Mouse (Mus musculus) liver, embryonic 15.5 days (tissue): ENCODE data around the gene Mylk. TPM values are rescaled to one million over a fixed set of nuclear protein-coding genes. Genes with fewer than 3 reads are reported as not detected.

Source experiments
- ATAC-seq: fragments of 200-750 bp; cut with Nextera tagmentation; 2 replicates; pipeline ENCODE4 v1.8.0; 2017; ENCODE audit warnings: moderate number of reproducible peaks, mild to moderate bottlenecking, moderate library complexity; ENCODE audit not compliant: insufficient read depth
- H3K27ac ChIP-seq: fragments of 300-500 bp; sonication (generic); replicated peaks from 2 replicates; pipeline ENCODE4 v1.5.1; 2015; ENCODE audit warnings: mild to moderate bottlenecking, inconsistent platforms
- H3K27me3 ChIP-seq: fragments of 300-500 bp; sonication (generic); 2 replicates; pipeline ENCODE4 v1.6.1; 2015; ENCODE audit warnings: mild to moderate bottlenecking, inconsistent platforms
- H3K36me3 ChIP-seq: fragments of 300-500 bp; sonication (generic); replicated peaks from 2 replicates; pipeline ENCODE4 v1.6.1; 2015; ENCODE audit warnings: moderate library complexity, mild to moderate bottlenecking, inconsistent platforms
- H3K4me1 ChIP-seq: fragments of 300-500 bp; sonication (generic); replicated peaks from 2 replicates; pipeline ENCODE4 v1.6.1; 2015; ENCODE audit warnings: inconsistent platforms
- H3K4me2 ChIP-seq: fragments of 300-500 bp; sonication (generic); 2 replicates; pipeline ENCODE4 v1.6.1; 2015; ENCODE audit warnings: moderate library complexity, mild to moderate bottlenecking, inconsistent platforms
- H3K4me3 ChIP-seq: fragments of 300-500 bp; sonication (generic); replicated peaks from 2 replicates; pipeline ENCODE4 v1.5.1; 2015; ENCODE audit warnings: mild to moderate bottlenecking, inconsistent platforms
- H3K9ac ChIP-seq: fragments of 300-500 bp; sonication (generic); 2 replicates; pipeline ENCODE4 v1.6.1; 2015; ENCODE audit warnings: moderate library complexity, mild to moderate bottlenecking, inconsistent platforms
- H3K9me3 ChIP-seq: fragments of 300-500 bp; sonication (generic); replicated peaks from 2 replicates; pipeline ENCODE4 v1.6.1; 2016; ENCODE audit warnings: inconsistent platforms
- WGBS: fragments of 180-500 bp; shearing (Covaris S2); methylation state at CpG from one replicate; pipeline ENCODE4 v1.1.7; 2015; ENCODE audit warnings: mixed read lengths; ENCODE audit not compliant: insufficient replicate concordance; 5-methylcytosine and 5-hydroxymethylcytosine counted together
- polyA plus RNA-seq: library from polyadenylated mRNA; unstranded; fragments of >200 nt; fragmentation: Nextera tagmentation; extraction: Ambion mirVana; gene quantifications from 2 replicates; pipeline ENCODE4 v1.2.1, GENCODE M21; 2015

Mylk gene
- polyA plus RNA-seq, 1 experiment from 2014 or later: 4.4 TPM

DNA sequence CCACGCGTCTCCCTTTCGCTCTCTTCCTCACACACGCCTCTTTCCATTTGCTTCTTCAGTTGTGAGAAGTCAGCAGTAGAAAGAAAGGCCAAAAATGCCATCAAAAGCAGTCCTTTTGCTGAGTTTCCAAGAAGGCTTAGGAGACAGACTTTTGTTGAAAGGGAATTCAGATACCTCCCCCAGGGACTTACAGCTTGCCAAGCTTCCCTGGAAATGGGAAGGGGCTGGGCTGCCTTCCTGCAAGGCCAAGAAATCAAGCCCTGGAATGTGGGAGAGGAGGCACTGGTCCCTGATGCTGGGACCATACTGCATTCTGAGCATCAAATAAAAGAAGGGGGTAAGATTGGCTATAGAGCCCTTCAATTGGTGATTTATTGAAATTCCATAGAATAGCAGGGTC lies 159.9 kb downstream of the Mylk start:
- no peak overlapping the region for H3K4me2 ChIP-seq
- 84% methylated on average over 4 of the region's 4 CpGs for WGBS

GRCm38 (mm10) chr16:34909437-34909836 lies 164.4 kb downstream of the Mylk start:
- H3K9me3 ChIP-seq: no peaks in the 10 kb centered on the region
- H3K4me3 ChIP-seq: no peak overlapping the region
- H3K4me1 ChIP-seq: no peaks in the 10 kb centered on the region
- no peak for ATAC-seq
- no peak overlapping the region for H3K9ac ChIP-seq
- H3K36me3 ChIP-seq: no peaks in the 10 kb centered on the region
- 33% methylated on average over 6 of the region's 6 CpGs for WGBS
- no peak overlapping the region for H3K27ac ChIP-seq
- no peak overlapping the region for H3K4me2 ChIP-seq
- H3K27me3 ChIP-seq: no peaks in the 10 kb centered on the region

More for the DNA sequence above, 159.9 kb downstream of the Mylk start:
- H3K36me3 ChIP-seq: no peaks in the 10 kb centered on the region
- no peak for ATAC-seq
- H3K4me3 ChIP-seq: no peak overlapping the region
- H3K27me3 ChIP-seq: no peaks in the 10 kb centered on the region
- H3K9ac ChIP-seq: no peak overlapping the region
- H3K9me3 ChIP-seq: no peaks in the 10 kb centered on the region
- no peaks in the 10 kb centered on the region for H3K4me1 ChIP-seq
- H3K27ac ChIP-seq: no peak overlapping the region

DNA sequence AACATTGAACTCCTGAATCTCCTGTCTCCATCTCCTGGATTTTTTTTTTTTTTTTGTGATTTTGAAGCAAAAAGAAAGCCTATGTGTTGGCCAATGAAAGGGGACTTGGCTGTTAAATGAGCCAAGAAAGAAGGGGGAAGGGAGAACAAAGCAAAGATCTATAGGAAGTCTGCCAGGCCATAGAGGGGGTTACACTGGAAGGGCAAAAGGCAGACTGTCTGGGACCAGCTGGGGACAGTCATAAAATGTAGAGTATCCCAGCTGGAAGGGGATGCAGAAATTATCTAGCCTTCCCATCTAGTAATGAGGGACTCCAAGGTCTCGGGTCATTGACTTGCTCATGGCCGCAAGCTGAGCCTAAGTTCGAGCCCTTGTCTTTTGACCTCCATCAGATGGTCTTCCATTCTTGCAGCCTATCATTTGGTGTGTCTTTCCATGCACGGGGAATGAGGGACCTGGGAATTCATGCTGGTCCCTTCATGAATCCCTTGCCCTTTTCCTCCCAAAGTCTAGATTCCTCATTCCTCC lies 172.4 kb downstream of the Mylk start:
- no peaks in the 10 kb centered on the region for H3K4me1 ChIP-seq
- no peak for ATAC-seq
- no peak overlapping the region for H3K4me3 ChIP-seq
- H3K9me3 ChIP-seq: no peaks in the 10 kb centered on the region
- WGBS: 71% methylated on average over 4 of the region's 4 CpGs
- H3K9ac ChIP-seq: no peak overlapping the region
- no peaks in the 10 kb centered on the region for H3K36me3 ChIP-seq
- H3K4me2 ChIP-seq: no peak overlapping the region
- H3K27ac ChIP-seq: no peak overlapping the region
- no peaks in the 10 kb centered on the region for H3K27me3 ChIP-seq

DNA sequence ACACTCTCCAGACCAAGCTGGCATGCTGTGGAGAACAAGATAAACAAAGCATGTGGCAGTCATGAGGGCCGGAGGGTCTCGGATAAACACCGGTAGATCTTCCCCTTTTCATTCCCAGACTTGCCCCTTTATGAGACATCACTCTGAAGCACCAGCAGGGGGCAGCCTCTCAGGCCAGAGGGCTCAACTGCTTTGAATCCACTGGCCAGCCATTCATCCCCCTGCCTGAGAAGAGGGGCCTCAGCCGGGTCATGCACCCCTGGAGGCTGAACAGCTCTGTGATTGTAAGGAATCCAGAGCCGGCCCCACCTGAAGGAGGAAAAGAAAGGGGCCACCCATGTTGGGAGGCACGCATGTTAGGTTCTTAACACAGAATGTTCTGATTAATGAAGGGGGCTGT lies 175.2 kb downstream of the Mylk start:
- H3K4me3 ChIP-seq: no peak overlapping the region
- H3K36me3 ChIP-seq: no peaks in the 10 kb centered on the region
- 27% methylated on average over 6 of the region's 6 CpGs for WGBS
- H3K4me1 ChIP-seq: no peaks in the 10 kb centered on the region
- H3K27ac ChIP-seq: no peak overlapping the region
- H3K9me3 ChIP-seq: no peaks in the 10 kb centered on the region
- no peak overlapping the region for H3K9ac ChIP-seq
- no peaks in the 10 kb centered on the region for H3K27me3 ChIP-seq
- no peak for ATAC-seq
- H3K4me2 ChIP-seq: no peak overlapping the region

DNA sequence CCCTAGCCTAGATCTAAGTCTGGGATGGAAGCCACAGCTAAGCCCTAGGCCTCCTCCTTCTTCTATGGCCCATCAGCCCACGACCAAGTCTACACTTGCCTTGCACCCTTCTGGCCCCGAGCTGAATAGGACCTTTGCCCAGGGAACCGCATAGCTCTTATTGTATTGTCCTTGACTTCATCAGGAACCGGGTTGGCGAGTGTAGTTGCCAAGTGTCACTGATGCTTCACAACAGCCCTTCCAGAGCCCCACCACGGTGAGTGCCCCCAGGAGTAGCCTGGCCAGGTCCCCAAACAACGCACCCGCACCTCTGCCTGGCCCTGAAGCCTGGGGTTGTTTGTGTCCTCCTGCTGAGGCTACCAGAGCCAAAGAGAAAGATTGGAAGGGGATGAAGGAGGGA lies 175.9 kb downstream of the Mylk start:
- no peak overlapping the region for H3K4me3 ChIP-seq
- no peaks in the 10 kb centered on the region for H3K9me3 ChIP-seq
- no peaks in the 10 kb centered on the region for H3K36me3 ChIP-seq
- no peaks in the 10 kb centered on the region for H3K27me3 ChIP-seq
- no peak overlapping the region for H3K9ac ChIP-seq
- no peak overlapping the region for H3K4me2 ChIP-seq
- no peaks in the 10 kb centered on the region for H3K4me1 ChIP-seq
- WGBS: 71% methylated on average over 8 of the region's 8 CpGs
- no peak overlapping the region for H3K27ac ChIP-seq
- no peak for ATAC-seq

GRCm38 (mm10) chr16:34921319-34921718 lies 176.3 kb downstream of the Mylk start:
- Histone ChIP-seq H3K4me2 (no peak overlapping the region), H3K9ac (no peak overlapping the region), H3K4me1 (no peaks in the 10 kb centered on the region), H3K36me3 (no peaks in the 10 kb centered on the region), H3K4me3 (no peak overlapping the region), H3K9me3 (no peaks in the 10 kb centered on the region), H3K27ac (no peak overlapping the region), H3K27me3 (no peaks in the 10 kb centered on the region)
- 66% methylated on average over 10 of the region's 10 CpGs for WGBS
- no peak for ATAC-seq

GRCm38 (mm10) chr16:34923630-34924029 lies 178.6 kb downstream of the Mylk start:
- H3K4me1 ChIP-seq: 0 out of 2 replicates have a peak, but pooled peaks cover 3% of the 10 kb centered on the region

DNA sequence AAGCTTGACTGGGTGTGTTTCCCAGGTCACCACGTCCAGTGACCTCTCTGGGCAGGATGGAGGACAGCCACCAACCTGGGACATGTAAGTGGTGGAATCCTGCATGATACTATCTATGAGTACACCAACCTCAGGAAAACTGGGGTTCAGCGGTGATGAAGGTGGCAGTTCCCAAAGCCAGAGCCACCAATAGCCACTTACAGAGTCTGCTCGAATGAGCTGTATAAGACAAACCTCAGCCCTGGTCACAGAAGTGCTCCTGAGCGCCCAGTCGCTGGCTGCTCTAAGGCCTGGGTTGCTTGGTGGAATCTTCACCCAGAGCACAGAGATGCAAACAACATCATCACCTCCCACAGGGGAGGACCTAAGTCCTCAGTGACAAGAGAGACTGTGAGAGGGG lies 179.3 kb downstream of the Mylk start:
- H3K9ac ChIP-seq: no peak overlapping the region
- no peak for ATAC-seq
- no peak overlapping the region for H3K4me2 ChIP-seq
- H3K4me3 ChIP-seq: no peak overlapping the region
- WGBS: 53% methylated on average over 5 of the region's 5 CpGs
- no peak overlapping the region for H3K27ac ChIP-seq
- H3K36me3 ChIP-seq: no peaks in the 10 kb centered on the region
- H3K27me3 ChIP-seq: no peaks in the 10 kb centered on the region
- H3K4me1 ChIP-seq: 0 out of 2 replicates have a peak, but pooled peaks cover 3% of the 10 kb centered on the region
- no peaks in the 10 kb centered on the region for H3K9me3 ChIP-seq

More at GRCm38 (mm10) chr16:34923630-34924029, 178.6 kb downstream of the Mylk start:
- Histone ChIP-seq H3K27ac (no peak overlapping the region), H3K27me3 (no peaks in the 10 kb centered on the region), H3K4me2 (no peak overlapping the region), H3K4me3 (no peak overlapping the region), H3K36me3 (no peaks in the 10 kb centered on the region), H3K9me3 (no peaks in the 10 kb centered on the region), H3K9ac (no peak overlapping the region)
- ATAC-seq: no peak
- WGBS: 60% methylated on average over 9 of the region's 9 CpGs

GRCm38 (mm10) chr16:34924937-34925618 lies 180.1 kb downstream of the Mylk start:
- no peak overlapping the region for H3K9ac ChIP-seq
- H3K4me3 ChIP-seq: no peak overlapping the region
- H3K4me2 ChIP-seq: no peak overlapping the region

GRCm38 (mm10) chr16:34926531-34927435 lies 181.8 kb downstream of the Mylk start:
- H3K4me3 ChIP-seq: no peak overlapping the region
- H3K27ac ChIP-seq: no peak overlapping the region
- no peak overlapping the region for H3K4me2 ChIP-seq
- no peaks in the 10 kb centered on the region; the same call in 1 of the 2 replicates for H3K27me3 ChIP-seq
- no peak overlapping the region for H3K9ac ChIP-seq
- no peaks in the 10 kb centered on the region for H3K36me3 ChIP-seq
- ATAC-seq: no peak
- no peaks in the 10 kb centered on the region for H3K9me3 ChIP-seq
- 0 out of 2 replicates have a peak, but pooled peaks cover 3% of the 10 kb centered on the region for H3K4me1 ChIP-seq
- 53% methylated on average over 9 of the region's 9 CpGs for WGBS

More at GRCm38 (mm10) chr16:34924937-34925618, 180.1 kb downstream of the Mylk start:
- 0 out of 2 replicates have a peak, but pooled peaks cover 3% of the 10 kb centered on the region for H3K4me1 ChIP-seq
- H3K27me3 ChIP-seq: no peaks in the 10 kb centered on the region
- H3K36me3 ChIP-seq: no peaks in the 10 kb centered on the region
- WGBS: 53% methylated on average over 6 of the region's 6 CpGs
- no peaks in the 10 kb centered on the region for H3K9me3 ChIP-seq
- H3K27ac ChIP-seq: no peak overlapping the region
- no peak for ATAC-seq

DNA sequence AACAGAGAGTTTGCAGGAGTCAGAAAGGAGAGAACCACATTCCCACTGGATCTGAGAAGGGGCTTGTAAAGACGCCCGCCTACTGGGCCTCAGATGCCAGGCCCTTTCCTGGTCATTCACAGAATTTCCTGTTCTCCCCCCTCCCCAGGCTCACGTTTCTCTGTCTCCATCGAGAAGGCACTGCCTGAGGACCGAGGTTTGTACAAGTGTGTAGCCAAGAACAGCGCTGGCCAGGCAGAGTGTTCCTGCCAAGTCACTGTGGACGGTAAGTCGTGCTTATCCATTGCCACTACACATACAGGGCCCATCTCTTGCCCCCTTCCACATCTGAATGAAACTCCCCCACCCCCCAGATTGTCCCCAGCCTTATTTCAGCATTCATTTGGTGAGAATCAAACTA lies 184.7 kb downstream of the Mylk start:
- no peaks in the 10 kb centered on the region for H3K9me3 ChIP-seq
- H3K9ac ChIP-seq: no peak overlapping the region
- 49% methylated on average over 8 of the region's 8 CpGs for WGBS
- H3K4me1 ChIP-seq: peaks cover 14% of the 10 kb centered on the region
- no peak overlapping the region for H3K4me2 ChIP-seq
- H3K27me3 ChIP-seq: no peaks in the 10 kb centered on the region; the same call in 1 of the 2 replicates
- ATAC-seq: no peak
- no peak overlapping the region for H3K4me3 ChIP-seq
- H3K36me3 ChIP-seq: no peaks in the 10 kb centered on the region
- H3K27ac ChIP-seq: no peak overlapping the region
